Mouse (Mus musculus) CH12F3 (cell line): Measurements from ENCODE around the gene Ppp1r1c.

Experiments used
- in situ Hi-C: fragments of 300-500 bp; cut with MboI; formaldehyde crosslinking; loops from 2 replicates; pipeline ENCODE4 v1.14.3; 2020; ENCODE audit warnings: low sequenced_read_pairs

Ppp1r1c gene

GRCm38 (mm10) chr2:79741966-79742365 is 34.4 kb downstream of the Ppp1r1c start:
- in situ Hi-C loops, result no loop called here

- in situ Hi-C loops, result no loop called here
Measured at GRCm38 (mm10) chr2:79744164-79744563, 36.6 kb downstream of the Ppp1r1c start.

GRCm38 (mm10) chr2:79751685-79752084 is 44.1 kb downstream of the Ppp1r1c start:
- in situ Hi-C loops, result no loop called here

GRCm38 (mm10) chr2:79760018-79760417 is 52.4 kb downstream of the Ppp1r1c start:
- in situ Hi-C loops, result no loop called here

GRCm38 (mm10) chr2:79762723-79763388 is 55.3 kb downstream of the Ppp1r1c start:
- in situ Hi-C loops, result no loop called here

- in situ Hi-C loops, result no loop called here
Measured at GRCm38 (mm10) chr2:79765032-79765431, 57.5 kb downstream of the Ppp1r1c start.

- in situ Hi-C loops, result no loop called here
Measured at GRCm38 (mm10) chr2:79765723-79766122, 58.1 kb downstream of the Ppp1r1c start.

GRCm38 (mm10) chr2:79768625-79769024 is 61.0 kb downstream of the Ppp1r1c start:
- in situ Hi-C loops, result no loop called here

- in situ Hi-C loops, result loop anchor here (10.0 kb wide), 1 partner anchor 256 kb away; no protein-coding TSS in a partner anchor
Measured at GRCm38 (mm10) chr2:79770307-79770706, 62.7 kb downstream of the Ppp1r1c start.

GRCm38 (mm10) chr2:79774372-79774771 is 66.8 kb downstream of the Ppp1r1c start:
- in situ Hi-C loops, result loop anchor here (10.0 kb wide), 1 partner anchor 260 kb away; no protein-coding TSS in a partner anchor

- in situ Hi-C loops, result loop anchor here (10.0 to 25.0 kb wide), 2 partner anchors 263 to 416 kb away; no protein-coding TSS in a partner anchor
Measured at GRCm38 (mm10) chr2:79777801-79778200, 70.2 kb downstream of the Ppp1r1c start.

- in situ Hi-C loops, result loop anchor here (25.0 kb wide), 1 partner anchor 418 kb away; no protein-coding TSS in a partner anchor
Measured at GRCm38 (mm10) chr2:79780772-79781171, 73.2 kb downstream of the Ppp1r1c start.

- in situ Hi-C loops, result loop anchor here (25.0 kb wide), 1 partner anchor 423 kb away; no protein-coding TSS in a partner anchor
Measured at GRCm38 (mm10) chr2:79785541-79786134, 78.1 kb downstream of the Ppp1r1c start.

GRCm38 (mm10) chr2:79786467-79786866 is 78.9 kb downstream of the Ppp1r1c start:
- in situ Hi-C loops, result loop anchor here (25.0 kb wide), 1 partner anchor 424 kb away; no protein-coding TSS in a partner anchor

GRCm38 (mm10) chr2:79793186-79793585 is 85.6 kb downstream of the Ppp1r1c start:
- in situ Hi-C loops, result loop anchor here (25.0 kb wide), 1 partner anchor 431 kb away; no protein-coding TSS in a partner anchor

- in situ Hi-C loops, result loop anchor here (25.0 kb wide), 1 partner anchor 435 kb away; no protein-coding TSS in a partner anchor
Measured at GRCm38 (mm10) chr2:79797444-79797843, 89.9 kb downstream of the Ppp1r1c start.

- in situ Hi-C loops, result loop anchor here (25.0 kb wide), 1 partner anchor 436 kb away; no protein-coding TSS in a partner anchor
Measured at GRCm38 (mm10) chr2:79798627-79799026, 91.0 kb downstream of the Ppp1r1c start.

- in situ Hi-C loops, result no loop called here
Measured at GRCm38 (mm10) chr2:79815708-79816484, 108.3 kb downstream of the Ppp1r1c start.

GRCm38 (mm10) chr2:79819543-79819942 is 112.0 kb downstream of the Ppp1r1c start:
- in situ Hi-C loops, result no loop called here

- in situ Hi-C loops, result no loop called here
Measured at GRCm38 (mm10) chr2:79825853-79826252, 118.3 kb downstream of the Ppp1r1c start.

GRCm38 (mm10) chr2:79839090-79839489 is 131.5 kb downstream of the Ppp1r1c start:
- in situ Hi-C loops, result no loop called here
